Mouse (Mus musculus) embryo, embryonic 10.5 days (tissue): ENCODE results near the gene Tead2.
"Not testable (repeated sequence)": the region's sequence is repeated elsewhere in the genome, so short reads cannot be mapped to it uniquely, and the experiment has no call there.

Source experiments
- DNase-seq: peaks from one replicate; pipeline ENCODE4 v3.0.0-alpha.2; 2015; ENCODE audit warnings: low spot score

Tead2 gene

DNA sequence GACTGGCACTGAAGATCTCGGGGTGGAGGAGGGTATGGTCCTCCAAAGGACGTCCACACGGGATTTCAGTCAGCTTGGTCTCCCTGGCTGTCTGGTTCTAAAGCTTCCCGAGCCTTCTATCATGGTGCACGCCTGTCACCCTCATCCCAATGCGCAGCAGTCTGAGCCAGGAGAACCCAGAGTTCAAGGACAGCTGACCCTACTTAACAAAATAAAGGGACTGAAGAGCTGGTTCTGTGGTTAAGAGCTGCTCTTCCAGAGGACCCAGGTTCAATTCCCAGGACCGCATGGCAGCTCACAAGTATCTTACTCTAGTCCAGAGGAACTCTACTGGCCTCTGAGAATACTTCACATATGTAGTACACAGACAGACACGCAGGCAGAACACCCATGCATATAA lies 13.5 kb downstream of the Tead2 start:
- no peak for DNase-seq

DNA sequence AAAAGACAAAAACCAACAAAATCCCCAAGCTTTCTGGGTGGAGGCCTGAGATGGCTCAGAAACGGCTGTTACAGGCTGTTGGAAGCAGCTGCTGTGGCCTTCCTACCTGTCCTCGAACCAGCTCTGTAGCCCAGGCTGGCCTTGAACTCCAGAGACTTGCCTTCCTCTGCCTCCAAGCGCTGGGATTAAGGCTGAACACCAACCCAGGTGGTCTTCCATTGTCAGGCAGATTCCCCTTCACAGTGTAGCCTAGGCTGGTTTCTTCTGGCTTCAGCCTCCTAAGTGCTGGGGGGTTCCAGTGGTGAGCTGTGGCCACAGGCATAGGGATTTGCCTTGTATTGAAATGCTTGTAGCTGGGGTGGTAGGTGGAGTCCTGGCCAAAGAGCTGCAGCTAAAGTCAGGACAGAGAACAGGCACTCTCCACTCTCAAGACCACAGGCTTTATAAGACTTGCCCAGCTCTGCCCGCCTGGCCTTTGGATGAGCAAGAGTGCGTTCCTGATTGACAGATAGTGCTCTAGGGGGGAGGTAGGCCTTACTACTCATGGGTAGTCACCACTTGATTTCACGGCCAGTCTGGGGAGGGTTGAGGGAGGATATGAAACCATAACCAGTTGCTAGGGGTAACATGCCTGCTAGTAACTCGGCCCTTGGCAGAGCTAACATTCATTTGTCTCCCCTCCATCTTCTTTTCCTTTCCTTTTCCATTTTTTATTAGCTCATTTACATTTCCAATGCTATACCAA lies 14.1 kb downstream of the Tead2 start:
- no peak for DNase-seq

DNA sequence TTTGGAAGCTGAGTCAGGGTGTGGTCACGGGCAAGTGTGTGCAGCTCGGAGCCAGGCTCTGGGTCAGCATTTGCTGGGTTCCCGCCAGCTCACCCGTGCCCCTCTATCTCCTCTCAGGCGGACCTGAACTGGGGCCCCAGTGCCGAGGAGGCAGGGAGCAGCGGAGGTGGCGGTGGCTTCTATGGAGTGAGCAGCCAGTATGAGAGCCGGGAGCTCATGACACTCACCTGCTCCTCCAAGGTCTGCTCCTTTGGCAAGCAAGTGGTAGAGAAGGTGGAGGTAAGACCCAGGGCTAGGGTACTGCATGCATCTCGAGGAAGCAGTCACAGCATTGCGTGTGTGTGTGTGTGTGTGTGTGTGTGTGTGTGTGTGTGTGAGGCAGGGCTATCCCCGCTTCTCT lies 15.6 kb downstream of the Tead2 start:
- no peak for DNase-seq

DNA sequence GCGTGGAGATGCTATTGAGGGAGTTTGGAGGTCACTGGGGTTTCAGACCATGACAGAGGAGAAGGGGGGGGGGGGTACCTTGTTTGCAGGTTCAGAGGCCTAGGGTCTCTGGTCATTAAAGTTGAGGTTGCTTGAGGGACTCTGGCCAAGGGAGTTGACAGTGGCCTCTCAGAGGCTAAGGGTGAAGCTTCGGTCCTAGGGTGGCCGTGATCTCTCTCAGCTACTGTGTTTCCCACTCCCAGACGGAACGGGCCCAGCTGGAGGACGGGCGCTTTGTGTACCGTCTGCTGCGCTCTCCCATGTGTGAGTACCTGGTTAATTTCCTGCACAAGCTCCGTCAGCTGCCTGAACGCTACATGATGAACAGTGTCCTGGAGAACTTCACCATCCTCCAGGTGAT lies 16.4 kb downstream of the Tead2 start:
- DNase-seq, result no peak

DNA sequence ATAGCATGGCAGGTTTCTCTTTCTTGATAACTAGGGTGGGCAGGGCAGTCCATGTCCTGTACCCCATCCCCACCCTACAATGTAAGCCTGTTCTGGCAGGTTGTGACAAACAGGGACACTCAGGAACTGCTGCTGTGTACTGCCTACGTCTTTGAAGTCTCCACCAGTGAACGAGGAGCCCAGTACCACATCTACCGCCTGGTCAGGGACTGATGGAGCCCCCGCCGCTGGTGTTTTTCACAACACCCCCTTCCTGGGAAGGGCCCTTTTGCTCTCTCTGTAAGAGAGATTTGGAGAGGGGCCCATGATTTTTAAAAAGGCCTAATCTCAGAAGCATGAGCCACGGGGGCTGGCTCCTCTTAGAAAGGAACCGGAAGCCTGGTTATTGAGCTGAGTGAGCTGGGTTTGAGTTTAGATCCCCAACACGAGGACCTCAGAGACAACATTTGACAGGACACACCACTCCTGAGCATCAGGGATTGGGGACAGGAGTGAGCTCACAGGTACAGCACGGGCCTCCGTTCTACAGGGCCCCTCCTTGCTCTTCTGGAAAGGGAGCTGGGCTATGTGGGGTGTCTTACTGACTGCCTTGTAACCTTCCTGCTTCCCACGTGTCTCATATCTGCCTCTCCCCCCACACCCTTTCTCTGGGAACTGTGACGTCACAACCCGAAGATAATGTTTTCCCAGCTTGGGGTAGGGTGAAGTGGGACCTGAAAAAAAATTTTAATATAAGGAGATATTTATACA lies 17.3 kb downstream of the Tead2 start:
- no peak for DNase-seq

GRCm38 (mm10) chr7:45233580-45234332 lies 18.2 kb downstream of the Tead2 start:
- DNase-seq, result peak; percentile 39

DNA sequence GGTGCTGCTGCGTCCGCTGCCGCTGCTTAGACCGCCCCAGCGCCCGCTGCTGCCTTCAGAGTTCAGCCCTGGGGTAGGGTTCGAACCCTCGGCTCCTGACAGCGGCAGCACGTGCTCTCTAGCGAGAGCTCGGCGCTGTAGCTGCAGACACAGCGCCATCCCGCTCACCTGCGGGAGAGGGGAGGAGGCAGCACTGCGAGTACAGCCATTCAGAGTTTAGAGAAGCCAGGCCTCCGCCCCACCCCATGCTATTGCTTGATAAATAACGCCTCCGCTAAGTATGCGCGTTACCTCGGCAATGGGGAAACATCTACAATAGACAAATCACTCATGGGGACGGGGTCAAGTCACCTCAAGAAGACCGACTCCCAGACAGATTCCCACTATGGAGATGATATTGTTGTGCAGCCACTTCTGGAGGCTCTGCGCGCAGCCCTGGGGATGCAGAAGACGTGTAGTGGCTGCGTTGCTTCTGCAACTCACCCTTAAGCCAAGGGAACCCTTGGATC lies 18.8 kb downstream of the Tead2 start:
- DNase-seq, result peak; percentile 74

DNA sequence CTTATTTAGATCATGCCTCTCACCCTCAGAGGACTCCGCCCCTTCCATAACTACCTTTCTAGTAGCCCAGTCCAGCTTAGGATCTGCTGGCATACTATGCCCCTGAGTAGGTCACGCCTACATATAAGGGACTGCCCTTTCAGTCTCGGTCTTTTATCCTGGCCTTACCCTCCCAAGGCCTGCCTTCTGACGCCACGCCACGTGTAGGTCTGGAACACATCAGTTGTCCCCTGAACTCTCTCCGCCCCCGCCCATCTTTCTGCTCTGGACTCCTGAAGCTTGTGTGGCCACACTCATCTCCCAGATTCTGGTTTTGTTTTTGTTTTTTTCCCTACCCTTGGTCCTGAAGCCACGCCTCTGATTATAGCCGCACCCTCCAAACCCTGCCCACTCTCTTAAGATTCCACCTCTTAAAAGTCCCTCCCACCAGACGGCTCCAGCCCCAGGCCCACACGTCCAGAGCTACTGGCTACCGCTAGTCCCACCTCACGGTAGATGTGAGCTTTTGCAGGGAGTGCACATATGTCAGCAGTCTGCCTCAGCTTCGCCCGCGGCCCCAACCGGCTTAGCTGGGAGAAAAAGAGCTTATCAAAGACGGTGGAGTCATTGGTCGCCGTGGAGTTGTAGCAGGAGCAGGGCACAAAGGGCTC lies 19.5 kb downstream of the Tead2 start:
- DNase-seq, result peak; percentile 81

- DNase-seq, result no peak
These were observed 20.2 kb downstream of the Tead2 start for GRCm38 (mm10) chr7:45235656-45236180.

- no peak for DNase-seq
These were observed 22.5 kb downstream of the Tead2 start for GRCm38 (mm10) chr7:45237747-45238699.

DNA sequence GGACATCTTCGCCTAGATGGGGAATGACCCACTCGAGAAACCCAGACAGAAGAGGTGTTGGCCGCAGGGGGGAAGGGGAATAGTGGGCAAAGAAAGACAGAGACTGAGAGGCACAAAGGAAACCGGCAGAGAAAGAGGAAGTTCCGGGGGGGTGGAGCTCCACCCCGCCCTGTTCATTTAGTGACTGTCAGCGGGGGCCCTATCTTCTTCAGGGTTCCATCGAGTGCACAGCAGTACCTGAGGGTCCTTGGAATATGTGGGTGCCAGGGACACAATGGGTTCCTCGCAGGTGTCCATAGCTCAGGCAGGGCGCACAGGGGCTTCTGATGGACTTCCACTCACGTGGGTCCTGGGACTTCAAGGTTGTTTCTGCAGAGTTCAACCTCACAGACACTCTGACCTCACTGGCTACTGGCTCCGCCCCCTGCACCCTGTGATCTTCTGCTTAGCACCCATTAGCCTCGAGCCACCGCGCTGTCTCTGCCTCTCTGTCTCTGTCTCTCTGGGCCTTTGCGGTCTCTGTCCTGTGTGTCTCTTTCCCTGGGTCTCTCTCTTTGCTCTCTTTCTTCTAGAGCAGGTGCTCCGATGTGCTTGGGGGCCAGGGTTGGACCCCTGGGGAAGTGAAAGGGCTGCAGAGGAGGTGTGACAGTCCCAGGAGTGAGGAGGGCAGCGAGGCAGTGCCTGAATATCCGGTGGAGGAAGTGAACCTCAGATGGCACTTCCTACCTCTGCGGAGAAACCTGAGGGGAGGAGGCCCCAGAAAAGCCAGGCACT lies 23.4 kb downstream of the Tead2 start, which contains the start of gene Cd37:
Gene Cd37 (minus strand): TSS at position 393 of the 774 bp plus-strand sequence.
- no peak for DNase-seq

DNA sequence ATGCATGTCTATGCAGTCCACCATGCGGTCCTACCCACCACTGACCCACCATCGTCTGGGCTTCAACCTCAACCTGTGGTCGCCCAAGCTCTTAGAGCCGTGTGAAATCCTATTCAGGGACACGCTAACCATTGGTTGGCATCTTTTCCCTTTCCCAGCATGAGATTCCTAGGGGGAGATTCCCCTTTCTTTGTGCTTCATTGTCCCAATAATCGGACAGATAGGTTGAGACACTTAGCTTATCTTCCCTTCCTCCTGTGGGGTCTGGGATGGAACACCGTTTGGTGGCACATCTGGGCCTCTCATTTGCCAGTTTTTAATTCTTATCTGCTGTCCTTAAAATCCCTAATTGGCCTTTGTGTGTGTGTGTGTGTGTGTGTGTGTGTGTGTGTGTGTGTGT lies 24.6 kb downstream of the Tead2 start:
- no peak for DNase-seq

DNA sequence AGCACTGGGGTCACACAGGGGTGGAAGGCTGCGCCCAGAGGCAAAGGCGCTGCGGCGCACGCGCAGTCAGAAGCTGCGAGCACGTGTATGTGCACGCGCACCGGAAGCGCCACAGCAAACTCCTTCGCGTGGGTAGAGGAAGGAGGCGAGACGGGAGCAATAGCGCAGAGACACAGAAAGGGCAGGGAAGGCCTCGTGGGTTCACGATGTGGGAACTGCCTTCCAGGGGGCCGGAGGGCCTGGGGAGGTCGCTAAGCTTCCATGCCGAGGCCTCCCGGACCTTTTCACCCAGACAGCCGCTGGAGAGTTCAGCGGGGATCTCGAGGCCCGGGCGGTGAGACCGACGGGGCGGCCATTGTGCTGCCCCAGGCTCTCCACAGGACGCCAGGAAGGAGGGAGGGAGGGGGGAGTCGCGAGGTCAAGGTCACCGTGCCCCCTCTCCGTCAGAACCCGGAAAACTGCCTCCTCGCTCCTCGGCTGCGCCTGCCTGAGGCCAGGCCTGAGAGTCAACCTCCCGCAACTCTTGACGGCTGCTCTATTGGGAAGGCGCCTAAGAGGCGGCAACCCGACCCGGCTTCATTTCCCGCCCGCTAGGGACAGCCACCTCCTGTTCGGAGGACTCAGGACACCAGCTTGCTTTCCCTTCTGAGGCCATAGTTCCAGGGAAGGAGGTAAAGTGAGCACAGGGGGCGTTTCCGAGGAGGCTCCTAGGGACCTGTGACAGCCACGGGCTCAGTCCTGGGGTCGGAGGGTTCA lies 25.3 kb downstream of the Tead2 start, which contains the start of gene Slc6a16:
Gene Slc6a16 (plus strand): TSS at position 453 of the 756 bp plus-strand sequence.
- peak; percentile 67 for DNase-seq

DNA sequence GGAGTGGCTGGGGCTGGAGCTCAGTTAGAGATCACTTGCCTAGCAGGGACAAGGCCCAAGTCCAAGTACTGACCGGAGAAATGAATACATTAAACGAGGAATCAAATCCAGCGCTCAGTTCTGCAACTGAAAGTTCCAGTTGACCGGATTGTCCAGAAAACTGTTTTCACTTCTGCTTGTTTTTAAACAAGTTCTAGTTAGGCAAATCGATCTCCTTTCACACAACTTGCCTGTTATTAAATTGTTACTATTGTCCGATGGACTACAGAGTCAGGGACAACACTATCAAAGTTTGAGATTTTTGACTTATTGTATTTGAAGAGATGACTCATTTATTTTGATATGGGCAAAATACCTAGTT lies 25.8 kb downstream of the Tead2 start:
- DNase-seq, result no peak

GRCm38 (mm10) chr7:45247666-45248065 lies 32.1 kb downstream of the Tead2 start:
- no peak for DNase-seq

DNA sequence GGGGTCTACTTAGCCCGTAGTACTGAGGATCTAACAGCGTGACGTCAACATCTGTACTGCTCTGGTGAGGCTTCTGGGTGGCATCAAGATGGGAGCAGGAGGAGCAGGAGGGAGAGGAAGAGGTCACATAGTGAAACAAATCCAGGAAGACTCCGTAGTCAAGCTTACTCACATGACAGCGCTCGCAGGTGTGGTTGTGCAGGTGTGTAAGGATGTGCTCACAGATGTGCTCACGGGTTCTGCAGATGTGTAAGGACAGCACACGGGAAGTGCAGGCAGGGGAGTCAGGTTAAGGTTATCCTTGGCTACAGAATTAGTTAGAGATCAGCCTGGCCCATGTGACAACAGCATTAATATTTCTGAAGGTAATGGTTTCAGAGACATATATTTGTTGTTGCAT lies 38.3 kb downstream of the Tead2 start:
- DNase-seq, result no peak

- DNase-seq, result not testable (repeated sequence)
These were observed 40.3 kb downstream of the Tead2 start for GRCm38 (mm10) chr7:45255822-45256221.

GRCm38 (mm10) chr7:45257063-45257840 lies 41.7 kb downstream of the Tead2 start:
- DNase-seq, result no peak
